Mouse (Mus musculus) gastrocnemius, postnatal 14 days (tissue): ENCODE measurements around the gene Fam160b1. TPM values are rescaled to one million over a fixed set of nuclear protein-coding genes. Genes with fewer than 3 reads are reported as not detected.
A peak's percentile ranks its signal among the peaks of the same experiment; 100 is the strongest.

ENCODE experiments used
- DNase-seq: peaks from one replicate; pipeline ENCODE4 v3.0.0; 2021; ENCODE audit warnings: mixed read lengths
- intact Hi-C: fragments of 180-260 bp; cut with DNase I; formaldehyde crosslinking; loops from one replicate; pipeline ENCODE4 v1.15.1; 2025; ENCODE audit warnings: low total_unique reads
- long read RNA-seq, 2 experiments: library from polyadenylated mRNA; stranded (forward); transcript quantifications; one replicate each; pipeline ENCODE4 v2.0.0; 2021
- total RNA-seq, 2 experiments: library from RNA; stranded (reverse); gene quantifications; 2 replicates each; pipeline ENCODE4 v1.2.3; 2021

The Fam160b1 gene
- 1 to 10 TPM; 8.1 to 8.6 TPM for total RNA-seq
- long read RNA-seq, experiment 1, full-length matches to known transcripts, result 4 of 8 reads
- long read RNA-seq, experiment 1, partial matches to known transcripts, result 2 of 8 reads
- long read RNA-seq, experiment 1, other reads (novel, unspliced or antisense), result 2 of 8 reads
- long read RNA-seq, experiment 2, full-length matches to known transcripts, result 5 of 7 reads
- long read RNA-seq, experiment 2, partial matches to known transcripts, result 1 of 7 reads
- long read RNA-seq, experiment 2, other reads (novel, unspliced or antisense), result 1 of 7 reads

GRCm38 (mm10) chr19:57360341-57361130 lies at the start of gene Fam160b1:
Gene Fam160b1 (plus strand): TSS chr19:57360680.
- intact Hi-C loops, result no loop called here

GRCm38 (mm10) chr19:57313226-57313625 lies 47.3 kb upstream of the Fam160b1 start:
- intact Hi-C loops, result no loop called here
- DNase-seq, result no peak

More at GRCm38 (mm10) chr19:57360341-57361130, at the start of gene Fam160b1:
- DNase-seq, result peak; percentile 95

- no peak for DNase-seq
- intact Hi-C loops, result no loop called here
Measured at GRCm38 (mm10) chr19:57313891-57314345, 46.6 kb upstream of the Fam160b1 start.

- DNase-seq, result peak; percentile 52
- intact Hi-C loops, result no loop called here
Measured at GRCm38 (mm10) chr19:57314346-57315012, 46.0 kb upstream of the Fam160b1 start, which contains the start of gene Ablim1. Gene Ablim1 (minus strand): TSS chr19:57314919.

GRCm38 (mm10) chr19:57315013-57315565 lies 45.4 kb upstream of the Fam160b1 start:
- no peak for DNase-seq
- intact Hi-C loops, result no loop called here

GRCm38 (mm10) chr19:57316597-57316996 lies 43.9 kb upstream of the Fam160b1 start:
- intact Hi-C loops, result no loop called here
- DNase-seq, result no peak

- no peak for DNase-seq
- intact Hi-C loops, result loop anchor here (10.0 kb wide), 1 partner anchor 256 kb away; no protein-coding TSS in a partner anchor
Measured at GRCm38 (mm10) chr19:57320656-57321382, 39.7 kb upstream of the Fam160b1 start.

GRCm38 (mm10) chr19:57321839-57322238 lies 38.6 kb upstream of the Fam160b1 start:
- intact Hi-C loops, result loop anchor here (10.0 kb wide), 1 partner anchor 257 kb away; no protein-coding TSS in a partner anchor
- no peak for DNase-seq

- intact Hi-C loops, result loop anchor here (10.0 kb wide), 1 partner anchor 258 kb away; no protein-coding TSS in a partner anchor
- no peak for DNase-seq
Measured at GRCm38 (mm10) chr19:57322491-57322890, 38.0 kb upstream of the Fam160b1 start.

- no peak for DNase-seq
- intact Hi-C loops, result loop anchor here (10.0 kb wide), 1 partner anchor 258 kb away; no protein-coding TSS in a partner anchor
Measured at GRCm38 (mm10) chr19:57323087-57323486, 37.4 kb upstream of the Fam160b1 start.

- intact Hi-C loops, result loop anchor here (5.0 to 10.0 kb wide), 2 partner anchors 164 to 261 kb away; no protein-coding TSS in a partner anchor
- DNase-seq, result peak; percentile 71
Measured at GRCm38 (mm10) chr19:57325748-57326300, 34.7 kb upstream of the Fam160b1 start.

- no peak for DNase-seq
- intact Hi-C loops, result loop anchor here (5.0 to 10.0 kb wide), 2 partner anchors 165 to 263 kb away; no protein-coding TSS in a partner anchor
Measured at GRCm38 (mm10) chr19:57327679-57328078, 32.8 kb upstream of the Fam160b1 start.

- no peak for DNase-seq
Measured at GRCm38 (mm10) chr19:57328269-57328668, 32.2 kb upstream of the Fam160b1 start.

GRCm38 (mm10) chr19:57328792-57329191 lies 31.7 kb upstream of the Fam160b1 start:
- DNase-seq, result peak; percentile 34
- intact Hi-C loops, result loop anchor here (5.0 to 10.0 kb wide), 2 partner anchors 166 to 264 kb away; no protein-coding TSS in a partner anchor

More at GRCm38 (mm10) chr19:57328269-57328668, 32.2 kb upstream of the Fam160b1 start:
- intact Hi-C loops, result loop anchor here (5.0 to 10.0 kb wide), 2 partner anchors 166 to 263 kb away; no protein-coding TSS in a partner anchor

GRCm38 (mm10) chr19:57330309-57330708 lies 30.2 kb upstream of the Fam160b1 start:
- intact Hi-C loops, result no loop called here
- no peak for DNase-seq

- intact Hi-C loops, result no loop called here
- no peak for DNase-seq
Measured at GRCm38 (mm10) chr19:57331237-57331636, 29.2 kb upstream of the Fam160b1 start.

GRCm38 (mm10) chr19:57333356-57333755 lies 27.1 kb upstream of the Fam160b1 start:
- no peak for DNase-seq
- intact Hi-C loops, result no loop called here

- intact Hi-C loops, result no loop called here
- DNase-seq, result no peak
Measured at GRCm38 (mm10) chr19:57335135-57335534, 25.3 kb upstream of the Fam160b1 start.
